Mouse (Mus musculus) stomach, embryonic 16.5 days (tissue): ENCODE measurements around the gene Ube2q1. TPM values are rescaled to one million over a fixed set of nuclear protein-coding genes. Genes with fewer than 3 reads are reported as not detected.

Source experiments
- ATAC-seq: fragments of 200-750 bp; cut with Nextera tagmentation; 2 replicates; pipeline ENCODE4 v1.8.0; 2017; ENCODE audit warnings: moderate number of reproducible peaks, moderate TSS enrichment; ENCODE audit not compliant: insufficient read depth, low FRiP score
- H3K27ac ChIP-seq: fragments of 300-500 bp; sonication (generic); 2 replicates; pipeline ENCODE4 v1.5.1; 2014; ENCODE audit warnings: low read length
- H3K27me3 ChIP-seq: fragments of 300-500 bp; sonication (generic); 2 replicates; pipeline ENCODE4 v1.6.1; 2014; ENCODE audit warnings: low read length, control low read depth, mixed read lengths; ENCODE audit not compliant: control insufficient read depth, insufficient read depth
- H3K36me3 ChIP-seq: fragments of 300-500 bp; sonication (generic); 2 replicates; pipeline ENCODE4 v1.6.1; 2014; ENCODE audit warnings: low read length; ENCODE audit not compliant: control insufficient read depth, insufficient read depth
- H3K4me1 ChIP-seq: fragments of 300-500 bp; sonication (generic); 2 replicates; pipeline ENCODE4 v1.6.1; 2014; ENCODE audit warnings: low read length, control low read depth, mixed read lengths; ENCODE audit not compliant: control insufficient read depth, insufficient read depth
- H3K4me2 ChIP-seq: fragments of 300-500 bp; sonication (generic); 2 replicates; pipeline ENCODE4 v1.6.1; 2014; ENCODE audit warnings: low read depth, low read length, mixed read lengths
- H3K4me3 ChIP-seq: fragments of 300-500 bp; sonication (generic); replicated peaks from 2 replicates; pipeline ENCODE4 v1.5.1; 2014; ENCODE audit warnings: mild to moderate bottlenecking, low read length
- H3K9ac ChIP-seq: fragments of 300-500 bp; sonication (generic); 2 replicates; pipeline ENCODE4 v1.6.1; 2014; ENCODE audit warnings: low read length
- H3K9me3 ChIP-seq: fragments of 300-500 bp; sonication (generic); replicated peaks from 2 replicates; pipeline ENCODE4 v1.6.1; 2016; ENCODE audit warnings: low read length, control low read depth; ENCODE audit not compliant: control insufficient read depth
- WGBS: fragments of 180-500 bp; shearing (Covaris S2); extraction: QIAGEN DNeasy Blood & Tissue Kit; methylation state at CpG from one replicate; pipeline ENCODE4 v1.1.7; 2014; 5-methylcytosine and 5-hydroxymethylcytosine counted together
- polyA plus RNA-seq: library from polyadenylated mRNA; unstranded; fragments of >200 nt; fragmentation: Nextera tagmentation; extraction: Ambion mirVana; gene quantifications from 2 replicates; pipeline ENCODE4 v1.2.1, GENCODE M21; 2015

Ube2q1 gene
- polyA plus RNA-seq, 1 experiment from 2014 or later, result 7.4 TPM

DNA sequence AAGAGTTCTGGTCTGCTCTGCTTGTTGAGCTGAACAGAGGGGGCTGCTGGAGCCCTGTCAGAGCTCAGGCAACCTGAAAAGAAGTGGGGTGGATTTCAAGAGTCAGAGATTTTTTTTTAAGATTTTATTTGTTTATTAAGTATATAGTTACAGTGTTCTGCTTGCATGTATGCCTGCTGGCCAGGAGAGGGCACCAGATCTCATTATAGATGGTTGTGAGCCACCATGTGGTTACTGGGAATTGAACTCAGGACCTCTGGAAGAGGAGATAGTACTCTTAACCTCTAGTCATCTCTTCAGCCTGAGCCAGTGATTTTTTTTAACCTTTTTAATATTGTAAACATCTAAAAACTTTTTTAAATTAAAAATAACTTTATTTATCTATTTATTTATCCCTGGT lies 37.4 kb downstream of the Ube2q1 start:
- Histone ChIP-seq H3K36me3 (no peaks in the 10 kb centered on the region), H3K27me3 (no peaks in the 10 kb centered on the region), H3K4me2 (no peak overlapping the region), H3K9me3 (no peaks in the 10 kb centered on the region), H3K27ac (no peak overlapping the region), H3K4me1 (0 out of 2 replicates have a peak, but pooled peaks cover 3% of the 10 kb centered on the region), H3K4me3 (no peak overlapping the region), H3K9ac (no peak overlapping the region)
- ATAC-seq, result no peak

DNA sequence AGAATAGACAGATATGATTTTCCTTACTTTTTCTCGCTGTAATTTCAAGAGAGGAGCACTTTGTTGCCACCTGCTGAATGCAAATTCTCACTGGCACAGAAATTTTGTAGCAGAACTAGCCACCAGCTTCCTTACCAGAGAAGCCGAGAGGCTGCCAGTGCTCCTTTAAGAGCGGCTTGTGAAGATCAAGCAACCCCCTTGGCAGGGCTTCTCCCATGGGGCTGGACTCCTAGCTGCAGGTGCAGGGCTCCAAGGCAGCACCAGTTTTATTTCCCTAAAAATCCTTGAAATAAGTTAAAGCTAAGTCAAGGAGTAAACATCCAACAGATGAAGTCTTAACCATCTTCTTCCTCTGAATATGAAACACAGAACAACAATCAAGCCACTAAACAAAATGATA lies 38.8 kb downstream of the Ube2q1 start:
- Histone ChIP-seq H3K27me3 (no peaks in the 10 kb centered on the region), H3K27ac (no peak overlapping the region), H3K4me1 (0 out of 2 replicates have a peak, but pooled peaks cover 3% of the 10 kb centered on the region), H3K9ac (no peak overlapping the region), H3K4me2 (no peak overlapping the region), H3K9me3 (no peaks in the 10 kb centered on the region), H3K36me3 (no peaks in the 10 kb centered on the region), H3K4me3 (no peak overlapping the region)
- WGBS, result 72% methylated on average over 3 of the region's 3 CpGs
- ATAC-seq, result no peak

- Histone ChIP-seq H3K9ac (no peak overlapping the region), H3K4me1 (no peaks in the 10 kb centered on the region), H3K27me3 (no peaks in the 10 kb centered on the region), H3K27ac (no peak overlapping the region), H3K4me3 (no peak overlapping the region), H3K36me3 (no peaks in the 10 kb centered on the region), H3K9me3 (no peaks in the 10 kb centered on the region), H3K4me2 (no peak overlapping the region)
- 72% methylated on average over 7 of the region's 7 CpGs for WGBS
- ATAC-seq, result no peak
Measured at GRCm38 (mm10) chr3:89814051-89814450, 40.6 kb downstream of the Ube2q1 start.

DNA sequence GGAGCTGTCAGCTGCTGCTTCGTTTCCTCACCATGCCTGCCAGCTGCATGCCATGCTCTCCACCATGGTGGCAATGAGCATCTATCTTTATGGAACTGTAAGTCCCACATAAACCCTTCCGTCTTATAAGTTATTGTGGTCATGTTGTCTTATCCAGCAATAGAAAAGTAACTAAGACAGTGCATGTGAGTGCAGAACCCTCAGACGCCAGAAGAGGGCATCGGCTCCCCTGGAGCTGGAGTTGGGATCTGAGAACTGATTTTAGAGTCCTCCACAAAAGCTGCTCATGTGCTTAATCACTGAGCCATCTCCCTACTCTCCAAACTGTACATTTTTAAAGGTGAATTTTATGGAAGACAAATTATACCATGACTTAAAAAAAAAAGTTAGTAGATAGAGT lies 43.6 kb downstream of the Ube2q1 start:
- no peak for ATAC-seq
- Histone ChIP-seq H3K27me3 (no peaks in the 10 kb centered on the region), H3K9ac (no peak overlapping the region), H3K4me2 (no peak overlapping the region), H3K4me1 (no peaks in the 10 kb centered on the region), H3K9me3 (no peaks in the 10 kb centered on the region), H3K4me3 (no peak overlapping the region), H3K36me3 (no peaks in the 10 kb centered on the region), H3K27ac (no peak overlapping the region)
- WGBS, result 58% methylated on average over 4 of the region's 4 CpGs

DNA sequence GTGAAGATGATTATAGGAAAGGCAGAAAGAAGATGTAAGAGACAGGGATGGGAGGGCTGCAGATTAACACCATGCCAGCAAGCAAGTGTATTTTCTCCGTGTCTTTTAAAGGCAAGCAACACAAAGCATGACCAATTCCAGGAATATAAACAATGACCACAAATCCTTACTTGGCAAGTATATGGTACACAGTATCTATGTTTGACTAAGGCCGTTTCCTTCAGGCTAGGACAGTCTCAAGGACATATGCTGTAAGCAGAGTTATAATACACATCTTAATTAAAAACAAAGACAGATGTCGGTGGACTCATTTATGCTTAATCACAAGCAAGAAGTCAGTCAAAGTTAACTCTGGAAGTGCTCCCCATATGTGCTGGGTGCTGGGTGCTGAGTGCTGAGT lies 45.2 kb downstream of the Ube2q1 start:
- no peak for ATAC-seq

DNA sequence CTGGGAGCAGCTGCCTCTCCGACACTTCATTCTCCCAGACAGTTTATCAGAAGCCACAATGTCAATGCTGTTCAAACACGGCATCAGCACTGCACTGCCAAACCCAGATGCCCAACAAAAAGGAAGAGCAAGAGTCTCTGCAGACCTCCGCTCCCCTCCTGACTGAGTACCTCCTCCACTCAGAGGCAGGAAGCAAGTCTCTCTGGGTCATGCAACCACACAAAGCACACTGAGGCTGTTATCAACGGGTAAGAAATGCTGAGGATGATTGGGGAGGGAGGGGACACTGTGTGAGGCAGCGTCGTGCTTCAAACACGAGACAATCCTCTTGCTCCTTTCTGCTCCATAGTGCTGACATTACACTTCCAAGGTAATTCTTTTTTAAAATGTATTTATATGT lies 46.5 kb downstream of the Ube2q1 start:
- Histone ChIP-seq H3K27ac (no peak overlapping the region), H3K36me3 (no peaks in the 10 kb centered on the region), H3K9ac (no peak overlapping the region), H3K9me3 (no peaks in the 10 kb centered on the region), H3K27me3 (no peaks in the 10 kb centered on the region), H3K4me2 (no peak overlapping the region), H3K4me3 (no peak overlapping the region), H3K4me1 (no peaks in the 10 kb centered on the region)
- no peak for ATAC-seq
- WGBS, result 47% methylated on average over 7 of the region's 7 CpGs

More for the DNA sequence above, 45.2 kb downstream of the Ube2q1 start:
- no peak overlapping the region for H3K27ac ChIP-seq
- H3K36me3 ChIP-seq, result no peaks in the 10 kb centered on the region
- no peaks in the 10 kb centered on the region for H3K9me3 ChIP-seq
- no peak overlapping the region for H3K9ac ChIP-seq
- no peaks in the 10 kb centered on the region for H3K27me3 ChIP-seq
- H3K4me3 ChIP-seq, result no peak overlapping the region
- 52% methylated on average over 3 of the region's 3 CpGs for WGBS
- H3K4me1 ChIP-seq, result no peaks in the 10 kb centered on the region
- no peak overlapping the region for H3K4me2 ChIP-seq

GRCm38 (mm10) chr3:89820311-89821095 lies 47.1 kb downstream of the Ube2q1 start:
- no peak overlapping the region for H3K9ac ChIP-seq

DNA sequence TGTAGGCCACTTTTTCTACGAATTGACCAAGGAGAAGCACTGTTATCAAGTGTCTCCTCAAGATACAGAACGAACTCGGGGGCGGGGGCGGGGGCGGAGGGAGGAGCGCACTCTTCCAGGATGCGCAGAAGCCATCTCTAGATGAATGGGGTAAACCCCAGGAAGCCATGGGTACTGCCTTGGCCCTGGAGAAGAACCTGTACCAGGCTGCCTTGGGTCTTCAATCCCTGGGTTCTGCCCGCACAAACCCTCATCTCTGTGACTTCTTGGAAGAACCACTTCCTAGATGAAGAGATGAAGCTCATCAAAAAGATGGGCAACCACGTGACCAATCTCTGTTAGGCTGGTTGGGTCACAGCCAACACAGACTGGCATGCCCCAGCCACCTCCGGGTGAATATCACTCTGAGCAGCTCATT lies 47.7 kb downstream of the Ube2q1 start:
- no peaks in the 10 kb centered on the region for H3K27me3 ChIP-seq
- H3K27ac ChIP-seq, result no peak overlapping the region
- no peak overlapping the region for H3K4me2 ChIP-seq
- H3K4me1 ChIP-seq, result no peaks in the 10 kb centered on the region
- no peak overlapping the region for H3K9ac ChIP-seq
- H3K9me3 ChIP-seq, result no peaks in the 10 kb centered on the region
- H3K36me3 ChIP-seq, result no peaks in the 10 kb centered on the region
- no peak for ATAC-seq
- 87% methylated on average over 11 of the region's 11 CpGs for WGBS
- H3K4me3 ChIP-seq, result no peak overlapping the region

More at GRCm38 (mm10) chr3:89820311-89821095, 47.1 kb downstream of the Ube2q1 start:
- Histone ChIP-seq H3K27me3 (no peaks in the 10 kb centered on the region), H3K36me3 (no peaks in the 10 kb centered on the region), H3K9me3 (no peaks in the 10 kb centered on the region), H3K4me1 (no peaks in the 10 kb centered on the region), H3K4me3 (no peak overlapping the region), H3K4me2 (no peak overlapping the region), H3K27ac (no peak overlapping the region)
- ATAC-seq, result no peak
- 82% methylated on average over 12 of the region's 12 CpGs for WGBS

- Histone ChIP-seq H3K27me3 (no peaks in the 10 kb centered on the region; the same call in 1 of the 2 replicates), H3K4me2 (no peak overlapping the region), H3K4me3 (no peak overlapping the region), H3K27ac (no peak overlapping the region), H3K9me3 (no peaks in the 10 kb centered on the region), H3K4me1 (no peaks in the 10 kb centered on the region), H3K9ac (no peak overlapping the region), H3K36me3 (no peaks in the 10 kb centered on the region)
- no peak for ATAC-seq
- WGBS, result 72% methylated on average over 10 of the region's 10 CpGs
Measured at GRCm38 (mm10) chr3:89821548-89822480, 48.4 kb downstream of the Ube2q1 start.
